Mouse (Mus musculus): Measurements from ENCODE around the gene Sowahc. TPM values are rescaled to one million over a fixed set of nuclear protein-coding genes. Genes with fewer than 3 reads are reported as not detected.

Gene Sowahc
- total and polyA plus RNA-seq, 3 experiments, result not detected

DNA sequence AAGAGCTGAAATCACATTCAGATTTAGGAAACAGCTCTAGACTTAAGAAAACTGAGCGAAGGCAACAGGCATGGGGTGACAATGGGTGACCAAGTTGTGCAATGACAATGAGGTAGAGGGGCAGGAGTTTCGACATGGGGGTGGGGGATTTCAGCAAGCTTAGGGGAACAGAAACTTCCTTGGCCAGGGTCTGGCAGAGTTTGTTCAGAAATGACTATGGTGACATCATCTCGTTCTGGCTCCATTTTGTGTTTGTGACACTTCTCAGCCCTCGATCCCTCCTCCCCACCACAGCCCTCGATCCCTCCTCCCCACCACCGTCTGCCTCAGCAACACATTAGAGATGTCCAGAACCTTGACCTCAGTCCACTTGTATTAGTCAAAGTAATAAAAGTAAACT, 14.7 kb downstream of the Sowahc start:
- Histone ChIP-seq H3K4me3 (ENCODE audit: control insufficient read depth in 1 of 2, insufficient read depth in 1 of 2, low read depth in 2 of 2, low read length in 2 of 2) (no peak overlapping the region), H3K36me3 (ENCODE audit: control insufficient read depth in 1 of 2, insufficient read depth in 2 of 2, low read length in 2 of 2) (no peaks in the 10 kb centered on the region), H3K27ac (ENCODE audit: control insufficient read depth, low read depth, low read length) (no peak overlapping the region), H3K79me2 (ENCODE audit: control insufficient read depth, insufficient read depth, low read length, poor library complexity) (no peaks in the 10 kb centered on the region), H3K9ac (ENCODE audit: control insufficient read depth, low read depth, low read length, poor library complexity, severe bottlenecking) (no peak overlapping the region), H3K9me3 (replicated peaks; ENCODE audit: insufficient read depth, low read length) (no peaks in the 10 kb centered on the region), H3K27me3 (ENCODE audit: control insufficient read depth in 1 of 2, insufficient read depth in 2 of 2, low read length in 2 of 2) (peaks cover 0 to 5% of the 10 kb centered on the region in 2 experiments; a peak in 3 of 4 replicates), H3K4me1 (ENCODE audit: control insufficient read depth in 1 of 2, insufficient read depth in 2 of 2, low read length in 2 of 2) (no peaks in the 10 kb centered on the region)
- no peak for DNase-seq (ENCODE audit: low read depth, low spot score)
- TF ChIP-seq GABPA (IDR thresholded peaks at IDR 0.05; ENCODE audit: low read depth, low read length) (no peak), RCOR1 (IDR thresholded peaks at IDR 0.05; ENCODE audit: low read depth, low read length) (no peak), NELFE (IDR thresholded peaks at IDR 0.05; ENCODE audit: low read depth, low read length) (no peak), RAD21 (IDR thresholded peaks at IDR 0.05; ENCODE audit: low read depth, low read length) (no peak), SMC3 (IDR thresholded peaks at IDR 0.05; ENCODE audit: low read depth, low read length) (no peak), KAT2A (conservative IDR thresholded peaks at IDR 0.05; ENCODE audit: low read depth, low read length) (no peak), USF2 (IDR thresholded peaks at IDR 0.05; ENCODE audit: borderline replicate concordance in 1 of 2, insufficient read depth in 1 of 2, low read depth in 1 of 2, low read length in 2 of 2) (no peak), MXI1 (IDR thresholded peaks at IDR 0.05; ENCODE audit: low read depth, low read length) (no peak), POLR2A (IDR thresholded peaks at IDR 0.05; ENCODE audit: control insufficient read depth in 1 of 2, insufficient read depth in 1 of 2, low read depth in 1 of 2, low read length in 2 of 2, poor library complexity in 1 of 2) (no peak), MYC (IDR thresholded peaks at IDR 0.05; ENCODE audit: low read depth, low read length) (no peak), SIN3A (IDR thresholded peaks at IDR 0.05; ENCODE audit: low read length) (no peak), ETS1 (IDR thresholded peaks at IDR 0.05; ENCODE audit: low read depth, low read length) (no peak), TAL1 (IDR thresholded peaks at IDR 0.05; ENCODE audit: low read length) (no peak), E2F4 (IDR thresholded peaks at IDR 0.05; ENCODE audit: borderline replicate concordance, low read depth, low read length) (no peak), MAFK (IDR thresholded peaks at IDR 0.05; ENCODE audit: borderline replicate concordance, low read depth, low read length) (no peak)

DNA sequence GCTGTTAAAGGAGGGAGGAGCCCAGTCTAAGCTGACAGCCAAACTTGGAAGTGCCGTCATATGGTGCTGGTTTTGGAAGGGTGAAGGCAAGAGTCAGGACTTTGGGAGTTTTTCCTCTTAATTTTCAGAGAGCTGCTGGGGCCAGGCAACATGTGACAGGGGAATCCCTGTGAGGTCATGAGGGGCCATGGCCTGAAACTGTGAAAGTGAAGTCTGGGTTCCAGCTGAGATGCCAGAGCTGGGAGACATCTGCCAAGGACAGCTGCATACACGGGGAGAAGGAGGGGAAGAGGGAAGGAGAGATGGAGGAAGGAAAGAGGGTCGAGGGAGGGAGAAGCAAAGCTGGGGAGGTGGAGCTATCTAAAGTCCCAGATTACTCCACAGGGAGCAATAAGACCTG, 16.0 kb downstream of the Sowahc start:
- Histone ChIP-seq H3K27ac (ENCODE audit: control insufficient read depth, low read depth, low read length) (no peak overlapping the region), H3K36me3 (ENCODE audit: control insufficient read depth in 1 of 2, insufficient read depth in 2 of 2, low read length in 2 of 2) (no peaks in the 10 kb centered on the region), H3K4me1 (ENCODE audit: control insufficient read depth in 1 of 2, insufficient read depth in 2 of 2, low read length in 2 of 2) (no peaks in the 10 kb centered on the region), H3K4me3 (ENCODE audit: control insufficient read depth in 1 of 2, insufficient read depth in 1 of 2, low read depth in 2 of 2, low read length in 2 of 2) (no peak overlapping the region), H3K27me3 (ENCODE audit: control insufficient read depth in 1 of 2, insufficient read depth in 2 of 2, low read length in 2 of 2) (peaks cover 0 to 5% of the 10 kb centered on the region in 2 experiments; a peak in 3 of 4 replicates), H3K9me3 (replicated peaks; ENCODE audit: insufficient read depth, low read length) (no peaks in the 10 kb centered on the region), H3K79me2 (ENCODE audit: control insufficient read depth, insufficient read depth, low read length, poor library complexity) (no peaks in the 10 kb centered on the region), H3K9ac (ENCODE audit: control insufficient read depth, low read depth, low read length, poor library complexity, severe bottlenecking) (no peak overlapping the region)
- TF ChIP-seq MAFK (IDR thresholded peaks at IDR 0.05; ENCODE audit: borderline replicate concordance, low read depth, low read length) (no peak), NRF1 (IDR thresholded peaks at IDR 0.05; ENCODE audit: insufficient read depth, low read depth, low read length, poor library complexity, severe bottlenecking) (no peak), CTCF (IDR thresholded peaks at IDR 0.05 in 2 of 3, conservative IDR thresholded peaks at IDR 0.05 in 1 of 3; ENCODE audit: control insufficient read depth in 1 of 3, insufficient read depth in 1 of 3, low read depth in 2 of 3, low read length in 3 of 3, poor library complexity in 1 of 3, severe bottlenecking in 1 of 3) (no peak), SMC3 (IDR thresholded peaks at IDR 0.05; ENCODE audit: low read depth, low read length) (no peak), HCFC1 (IDR thresholded peaks at IDR 0.05; ENCODE audit: low read depth, low read length) (no peak), UBTF (IDR thresholded peaks at IDR 0.05; ENCODE audit: borderline replicate concordance, insufficient read depth, low read depth, low read length) (no peak), BHLHE40 (IDR thresholded peaks at IDR 0.05; ENCODE audit: borderline replicate concordance, low read depth, low read length) (no peak), POLR2AphosphoS2 (IDR thresholded peaks at IDR 0.05; ENCODE audit: low read length) (no peak), EP300 (IDR thresholded peaks at IDR 0.05; ENCODE audit: low read depth in 1 of 2, low read length in 2 of 2) (no peak), RCOR1 (IDR thresholded peaks at IDR 0.05; ENCODE audit: low read depth, low read length) (no peak), USF1 (IDR thresholded peaks at IDR 0.05; ENCODE audit: low read depth, low read length) (no peak)
- DNase-seq (ENCODE audit: low read depth, low spot score), result no peak
